ENCODE assay signal across 19 mouse cellular contexts in the genomic region with DNA sequence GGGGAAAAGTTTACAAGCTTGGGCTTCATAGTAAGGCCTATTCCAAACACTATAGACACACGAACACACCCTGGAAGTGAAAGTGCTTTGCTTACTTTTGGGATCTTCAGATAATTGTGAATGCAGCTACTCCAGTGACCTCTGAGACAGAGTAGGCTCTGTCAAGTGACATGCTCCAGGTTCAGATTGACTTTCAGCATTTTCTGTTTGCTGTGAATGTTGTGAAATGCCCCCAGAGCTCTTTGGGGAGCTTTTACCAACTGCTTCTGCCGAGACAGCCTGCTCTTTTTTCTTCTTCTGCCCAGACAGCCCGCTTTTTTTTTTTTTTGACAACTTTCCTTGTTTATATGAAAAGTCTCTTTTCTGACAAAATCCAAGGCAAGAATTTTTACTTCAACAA. TPM values are rescaled to one million over a fixed set of nuclear protein-coding genes. Genes with fewer than 3 reads are reported as not detected.
DNase-seq lines count a peak whose midpoint lies in the region; ATAC-seq and TF ChIP-seq lines count a peak whose summit lies in the region.
"Had no signal": no experiment of that assay in that cellular context is flagged by ENCODE, and none has a peak within 500 bp of the region (broad histone marks: within the 10 kb centered on the region; RNA-seq: fewer than 3 reads in every experiment).

No protein-coding gene starts in this region.

- no peak for DNase-seq in forebrain, embryonic 10.5 days (ENCODE audit: extremely low spot score, low spot score)
- no peak for DNase-seq in heart, postnatal 0 days (ENCODE audit: low spot score)
- DNase-seq in heart, postnatal 4 days: no peak
- DNase-seq in A20 (ENCODE audit: low read depth, low spot score): peak; percentile 34
- DNase-seq in liver, embryonic 13.5 days: no peak
- no peak for DNase-seq in adrenal gland, adult 8-10 months
- DNase-seq in kidney, postnatal 25 days: no peak
- DNase-seq: adrenal gland, postnatal 10 days; cerebellum, adult 18-20 months; midbrain, embryonic 14.5 days; right cerebral cortex, postnatal 4 days had no signal

- no peak overlapping the region for H3K27ac ChIP-seq in forebrain, embryonic 13.5 days
- H3K27ac ChIP-seq in forebrain, embryonic 10.5 days: no peak overlapping the region
- H3K27ac ChIP-seq in heart, postnatal 0 days (ENCODE audit: low read depth): peak overlapping the region; percentile 10; the same call in 1 of the 2 replicates
- peak overlapping the region; percentile 48 for H3K27ac ChIP-seq in liver, embryonic 13.5 days
- H3K27ac ChIP-seq: embryonic facial prominence, embryonic 10.5 days; forebrain, embryonic 15.5 days; hindbrain, embryonic 13.5 days; intestine, embryonic 15.5 days; left cerebral cortex, adult 2 months; neural tube, embryonic 15.5 days had no signal

- no peaks in the 10 kb centered on the region for H3K27me3 ChIP-seq in forebrain, embryonic 13.5 days
- no peaks in the 10 kb centered on the region for H3K27me3 ChIP-seq in forebrain, embryonic 10.5 days (ENCODE audit: poor library complexity, severe bottlenecking)
- H3K27me3 ChIP-seq in heart, postnatal 0 days (ENCODE audit: control insufficient read depth, insufficient read depth, low read length): no peaks in the 10 kb centered on the region
- no peaks in the 10 kb centered on the region for H3K27me3 ChIP-seq in liver, embryonic 13.5 days
- H3K27me3 ChIP-seq: forebrain, embryonic 15.5 days; hindbrain, embryonic 13.5 days; intestine, embryonic 15.5 days; neural tube, embryonic 15.5 days had no signal

- H3K4me1 ChIP-seq in forebrain, embryonic 13.5 days: no peaks in the 10 kb centered on the region
- H3K4me1 ChIP-seq in forebrain, embryonic 10.5 days: no peaks in the 10 kb centered on the region
- H3K4me1 ChIP-seq in heart, postnatal 0 days (ENCODE audit: control insufficient read depth, insufficient read depth): no peaks in the 10 kb centered on the region
- H3K4me1 ChIP-seq in liver, embryonic 13.5 days (replicated peaks): peaks cover 15% of the 10 kb centered on the region
- H3K4me1 ChIP-seq: embryonic facial prominence, embryonic 10.5 days; forebrain, embryonic 15.5 days; hindbrain, embryonic 13.5 days; intestine, embryonic 15.5 days; neural tube, embryonic 15.5 days had no signal

- H3K36me3 ChIP-seq in forebrain, embryonic 13.5 days (ENCODE audit: poor library complexity, severe bottlenecking): peaks cover 78% of the 10 kb centered on the region
- peaks cover 89% of the 10 kb centered on the region for H3K36me3 ChIP-seq in forebrain, embryonic 10.5 days (replicated peaks)
- H3K36me3 ChIP-seq in heart, postnatal 0 days (replicated peaks; ENCODE audit: control insufficient read depth, insufficient read depth, low read length): peaks cover 67% of the 10 kb centered on the region
- H3K36me3 ChIP-seq in liver, embryonic 13.5 days: peaks cover 53% of the 10 kb centered on the region

- WGBS in forebrain, embryonic 13.5 days: 85% methylated on average over 3 of the region's 3 CpGs
- WGBS in forebrain, embryonic 10.5 days: 89% methylated on average over 3 of the region's 3 CpGs
- 68% methylated on average over 3 of the region's 3 CpGs for WGBS in heart, postnatal 0 days
- WGBS in liver, embryonic 13.5 days (ENCODE audit: insufficient replicate concordance): 63% methylated on average over 3 of the region's 3 CpGs

- no peak overlapping the region for H3K4me2 ChIP-seq in forebrain, embryonic 13.5 days
- no peak overlapping the region for H3K4me2 ChIP-seq in heart, postnatal 0 days (ENCODE audit: low read depth, low read length)
- H3K4me2 ChIP-seq in liver, embryonic 13.5 days: no peak overlapping the region
- H3K4me2 ChIP-seq: forebrain, embryonic 15.5 days; hindbrain, embryonic 13.5 days; intestine, embryonic 15.5 days; neural tube, embryonic 15.5 days had no signal

- H3K9me3 ChIP-seq in forebrain, embryonic 13.5 days (replicated peaks): no peaks in the 10 kb centered on the region
- H3K9me3 ChIP-seq in forebrain, embryonic 10.5 days: no peaks in the 10 kb centered on the region
- no peaks in the 10 kb centered on the region for H3K9me3 ChIP-seq in heart, postnatal 0 days (replicated peaks; ENCODE audit: control insufficient read depth, low read length)
- H3K9me3 ChIP-seq in liver, embryonic 13.5 days (replicated peaks): no peaks in the 10 kb centered on the region
- H3K9me3 ChIP-seq: embryonic facial prominence, embryonic 10.5 days; forebrain, embryonic 15.5 days; hindbrain, embryonic 13.5 days; intestine, embryonic 15.5 days; neural tube, embryonic 15.5 days had no signal

- 0 out of 2 replicates have a peak overlapping the region, but pooled peaks have one; percentile 5 for H3K9ac ChIP-seq in forebrain, embryonic 13.5 days
- H3K9ac ChIP-seq in heart, postnatal 0 days (replicated peaks; ENCODE audit: low read depth, low read length): no peak overlapping the region
- no peak overlapping the region for H3K9ac ChIP-seq in liver, embryonic 13.5 days
- H3K9ac ChIP-seq: forebrain, embryonic 15.5 days; hindbrain, embryonic 13.5 days; intestine, embryonic 15.5 days; neural tube, embryonic 15.5 days had no signal

- no peak for TF ChIP-seq CTCF in heart, postnatal 0 days (IDR thresholded peaks at IDR 0.05; ENCODE audit: low read depth)

- no peak overlapping the region for H3K4me3 ChIP-seq in forebrain, embryonic 13.5 days
- no peak overlapping the region for H3K4me3 ChIP-seq in forebrain, embryonic 10.5 days
- H3K4me3 ChIP-seq in heart, postnatal 0 days (ENCODE audit: low read depth, low read length): no peak overlapping the region
- H3K4me3 ChIP-seq in liver, embryonic 13.5 days (replicated peaks): no peak overlapping the region
- H3K4me3 ChIP-seq: embryonic facial prominence, embryonic 10.5 days; forebrain, embryonic 15.5 days; hindbrain, embryonic 13.5 days; intestine, embryonic 15.5 days; left cerebral cortex, adult 2 months; myocyte; neural tube, embryonic 15.5 days had no signal

- ATAC-seq in forebrain, embryonic 13.5 days: no peak
- no peak for ATAC-seq in heart, postnatal 0 days (ENCODE audit: insufficient read depth, low read depth)
- ATAC-seq in liver, embryonic 13.5 days (ENCODE audit: low read depth): no peak; the same call in 1 of the 2 replicates
- ATAC-seq: forebrain, embryonic 15.5 days; intestine, embryonic 15.5 days had no signal

- TF ChIP-seq EP300 in heart, postnatal 0 days (IDR thresholded peaks at IDR 0.05; ENCODE audit: low read depth): no peak

RNA-seq across cellular contexts. Expression of a gene that starts 34.9 kb away (rescaled TPM):
- polyA plus RNA-seq in forebrain, embryonic 13.5 days (2015; fragmentation: Nextera tagmentation; extraction: Ambion mirVana): 11.9 and 16.9 TPM in 2 replicates
- 12.9 and 16.3 TPM in 2 replicates for polyA plus RNA-seq in forebrain, embryonic 10.5 days (2016; fragmentation: Nextera tagmentation; extraction: Ambion mirVana)
- total RNA-seq in heart, postnatal 0 days (2014; rRNA removed; ENCODE audit: low replicate concordance): 44.5 and 57.5 TPM in 2 replicates
- 7.1 and 9.8 TPM in 2 replicates for polyA plus RNA-seq in heart, postnatal 0 days (2015; fragmentation: Nextera tagmentation; extraction: Ambion mirVana)
- 10 to 100 TPM; 50.1 to 52.6 TPM for total RNA-seq in heart, postnatal 4 days (2021)
- polyA plus RNA-seq in liver, embryonic 13.5 days (2015; fragmentation: Nextera tagmentation; extraction: Ambion mirVana): 2.2 and 3.3 TPM in 2 replicates
- 10 to 100 TPM; 58.5 to 88.8 (median 71.0) TPM for total RNA-seq in adrenal gland, adult 8-10 months (2022)

RNA-seq across cellular contexts. Expression of a gene that starts 47.9 kb away (rescaled TPM):
- polyA plus RNA-seq in forebrain, embryonic 13.5 days (2015; fragmentation: Nextera tagmentation; extraction: Ambion mirVana): 60.5 and 75.1 TPM in 2 replicates
- polyA plus RNA-seq in forebrain, embryonic 10.5 days (2016; fragmentation: Nextera tagmentation; extraction: Ambion mirVana): 75.3 and 75.4 TPM in 2 replicates
- 55.4 and 88.7 TPM in 2 replicates for total RNA-seq in heart, postnatal 0 days (2014; rRNA removed; ENCODE audit: low replicate concordance)
- 29.2 and 34.4 TPM in 2 replicates for polyA plus RNA-seq in heart, postnatal 0 days (2015; fragmentation: Nextera tagmentation; extraction: Ambion mirVana)
- total RNA-seq in heart, postnatal 4 days (2021): 10 to 100 TPM; 82.9 to 87.9 TPM
- polyA plus RNA-seq in liver, embryonic 13.5 days (2015; fragmentation: Nextera tagmentation; extraction: Ambion mirVana): 18.6 and 22.4 TPM in 2 replicates
- 100 to 1,000 TPM in 3 of 4 experiments, 10 to 100 TPM in 1; 79.2 to 135 (median 111) TPM for total RNA-seq in adrenal gland, adult 8-10 months (2022)

RNA-seq across cellular contexts. Expression of a gene that starts 48.0 kb away (rescaled TPM):
- 13.8 and 15.3 TPM in 2 replicates for polyA plus RNA-seq in forebrain, embryonic 13.5 days (2015; fragmentation: Nextera tagmentation; extraction: Ambion mirVana)
- 26.9 and 29.5 TPM in 2 replicates for polyA plus RNA-seq in forebrain, embryonic 10.5 days (2016; fragmentation: Nextera tagmentation; extraction: Ambion mirVana)
- total RNA-seq in heart, postnatal 0 days (2014; rRNA removed; ENCODE audit: low replicate concordance): 3.7 and 10.0 TPM in 2 replicates
- polyA plus RNA-seq in heart, postnatal 0 days (2015; fragmentation: Nextera tagmentation; extraction: Ambion mirVana): 5.7 and 7.3 TPM in 2 replicates
- 1 to 10 TPM; 4.0 TPM for total RNA-seq in heart, postnatal 4 days (2021)
- 8.4 and 9.2 TPM in 2 replicates for polyA plus RNA-seq in liver, embryonic 13.5 days (2015; fragmentation: Nextera tagmentation; extraction: Ambion mirVana)
- 10 to 100 TPM in 3 of 4 experiments, 1 to 10 TPM in 1; 9.0 to 17.3 (median 12.1) TPM for total RNA-seq in adrenal gland, adult 8-10 months (2022)

RNA-seq across cellular contexts. Expression of a gene that starts 50.5 kb away (rescaled TPM):
- 3.7 and 4.1 TPM in 2 replicates for polyA plus RNA-seq in forebrain, embryonic 13.5 days (2015; fragmentation: Nextera tagmentation; extraction: Ambion mirVana)
- 1.9 and 3.5 TPM in 2 replicates for polyA plus RNA-seq in forebrain, embryonic 10.5 days (2016; fragmentation: Nextera tagmentation; extraction: Ambion mirVana)
- total RNA-seq in heart, postnatal 0 days (2014; rRNA removed; ENCODE audit: low replicate concordance): 0.27 TPM in 1 of 2 replicates, not detected in the other
- polyA plus RNA-seq in heart, postnatal 0 days (2015; fragmentation: Nextera tagmentation; extraction: Ambion mirVana): 0.46 and 0.54 TPM in 2 replicates
- total RNA-seq in heart, postnatal 4 days (2021): under 1 TPM; 0.27 to 0.38 TPM
- polyA plus RNA-seq in liver, embryonic 13.5 days (2015; fragmentation: Nextera tagmentation; extraction: Ambion mirVana): 0.88 and 0.99 TPM in 2 replicates
- total RNA-seq in adrenal gland, adult 8-10 months (2022): 1 to 10 TPM in 3 of 4 experiments, under 1 TPM in 1; 0.81 to 3.5 (median 2.4) TPM

RNA-seq across cellular contexts. Expression of a gene that starts 56.8 kb away (rescaled TPM):
- 97.1 and 109 TPM in 2 replicates for polyA plus RNA-seq in forebrain, embryonic 13.5 days (2015; fragmentation: Nextera tagmentation; extraction: Ambion mirVana)
- 128 and 132 TPM in 2 replicates for polyA plus RNA-seq in forebrain, embryonic 10.5 days (2016; fragmentation: Nextera tagmentation; extraction: Ambion mirVana)
- total RNA-seq in heart, postnatal 0 days (2014; rRNA removed; ENCODE audit: low replicate concordance): 206 and 281 TPM in 2 replicates
- polyA plus RNA-seq in heart, postnatal 0 days (2015; fragmentation: Nextera tagmentation; extraction: Ambion mirVana): 46.0 and 48.9 TPM in 2 replicates
- total RNA-seq in heart, postnatal 4 days (2021): 100 to 1,000 TPM in 1 of 2 experiments, 10 to 100 TPM in 1; 97.6 to 106 TPM
- 40.7 and 43.9 TPM in 2 replicates for polyA plus RNA-seq in liver, embryonic 13.5 days (2015; fragmentation: Nextera tagmentation; extraction: Ambion mirVana)
- total RNA-seq in adrenal gland, adult 8-10 months (2022): 100 to 1,000 TPM in 3 of 4 experiments, 10 to 100 TPM in 1; 92.1 to 189 (median 132) TPM

Comparison
In these comparisons a context has a peak if more than half of its experiments do, and no peak if none do; other contexts are left out.
1. H3K27ac ChIP-seq: peak in heart, postnatal 0 days (single experiment) and liver, embryonic 13.5 days (single experiment); none in forebrain, embryonic 13.5 days (single experiment) and forebrain, embryonic 10.5 days (single experiment).